Comparison of ENCODE assay signal across 10 mouse cellular contexts in the genomic region with DNA sequence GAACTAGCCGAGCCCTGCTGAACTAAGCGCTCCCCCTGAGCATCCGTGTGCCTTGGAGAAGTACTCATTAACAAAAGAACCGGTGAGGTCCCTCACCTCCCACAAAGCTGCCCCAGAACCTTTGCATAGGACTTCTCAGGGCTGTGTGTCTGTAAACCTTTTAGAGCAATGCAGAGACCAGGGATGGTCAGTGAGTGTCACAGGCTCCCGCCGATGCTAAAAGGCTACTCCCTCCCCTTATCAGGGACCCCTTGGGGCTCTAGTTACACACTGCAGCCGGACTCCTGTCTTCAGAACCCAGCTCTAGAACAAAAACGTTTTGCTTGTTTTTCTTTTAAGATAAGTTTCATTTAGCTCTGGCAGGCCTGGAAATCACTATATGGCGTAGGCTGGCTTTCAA. TPM values are rescaled to one million over a fixed set of nuclear protein-coding genes. Genes with fewer than 3 reads are reported as not detected.
A peak's percentile ranks its signal among the peaks of the same experiment; 100 is the strongest.
DNase-seq lines count a peak whose midpoint lies in the region; ATAC-seq and TF ChIP-seq lines count a peak whose summit lies in the region.
"Had no signal": no experiment of that assay in that cellular context is flagged by ENCODE, and none has a peak within 500 bp of the region (broad histone marks: within the 10 kb centered on the region; RNA-seq: fewer than 3 reads in every experiment).

No protein-coding gene starts in this region.

- H3K36me3 ChIP-seq in limb, embryonic 14.5 days (ENCODE audit: control insufficient read depth, insufficient read depth, low read length) = peaks cover 30% of the 10 kb centered on the region
- H3K36me3 ChIP-seq in neural tube, embryonic 15.5 days = peaks cover 24% of the 10 kb centered on the region

- intact Hi-C loops in left cerebral cortex, adult 2 months (cut with DNase I) = loop anchor here (2.0 kb wide), 1 partner anchor 66 kb away; no protein-coding TSS in a partner anchor
- intact Hi-C loops in left cerebral cortex, postnatal 25 days (cut with DNase I) = loop anchor here (1.0 to 10.0 kb wide), 2 partner anchors 67 to 292 kb away; partner anchors contain the start of gene Grk2

- peak overlapping the region; percentile 44; the same call in 1 of the 2 replicates for H3K9ac ChIP-seq in limb, embryonic 14.5 days (ENCODE audit: low read depth, low read length, severe bottlenecking)
- 0 out of 2 replicates have a peak overlapping the region, but pooled peaks have one; percentile 18 for H3K9ac ChIP-seq in neural tube, embryonic 15.5 days (replicated peaks)

- no peak for DNase-seq in left cerebral cortex, adult 2 months (ENCODE audit: extremely low spot score in 1 of 2, low spot score in 2 of 2)
- no peak for DNase-seq in left cerebral cortex, postnatal 25 days (ENCODE audit: low spot score in 2 of 2)
- DNase-seq in limb, embryonic 14.5 days (ENCODE audit: low spot score) = no peak
- no peak for DNase-seq in retina, embryonic 14.5 days (ENCODE audit: low spot score)
- no peak for DNase-seq in thymus, postnatal 14 days
- no peak for DNase-seq in urinary bladder, postnatal 25 days (ENCODE audit: low spot score)

- no peak for TF ChIP-seq CTCF in left cerebral cortex, adult 2 months (IDR thresholded peaks at IDR 0.05)
- TF ChIP-seq CTCF in embryonic fibroblast, embryonic 13.5 days (IDR thresholded peaks at IDR 0.05; ENCODE audit: borderline replicate concordance, insufficient read depth, low read length) = no peak

- H3K27me3 ChIP-seq in limb, embryonic 14.5 days (ENCODE audit: control insufficient read depth, insufficient read depth, low read length) = no peaks in the 10 kb centered on the region
- no peaks in the 10 kb centered on the region for H3K27me3 ChIP-seq in neural tube, embryonic 15.5 days (replicated peaks)

- H3K4me3 ChIP-seq in left cerebral cortex, adult 2 months = peak overlapping the region; percentile 23; the same call in 1 of the 2 replicates
- H3K4me3 ChIP-seq in embryonic fibroblast, embryonic 13.5 days (ENCODE audit: insufficient read depth, low read length) = 0 out of 2 replicates have a peak overlapping the region, but pooled peaks have one; percentile 16
- H3K4me3 ChIP-seq in limb, embryonic 14.5 days (replicated peaks; ENCODE audit: low read length) = peak overlapping the region; percentile 89
- peak overlapping the region; percentile 88 for H3K4me3 ChIP-seq in neural tube, embryonic 15.5 days (replicated peaks)

- peak; percentile 28; the same call in 1 of the 2 replicates for ATAC-seq in limb, embryonic 14.5 days (ENCODE audit: low FRiP score, low read depth)
- peak; percentile 48 for ATAC-seq in neural tube, embryonic 15.5 days (ENCODE audit: low FRiP score)

- no peak for TF ChIP-seq POLR2A in embryonic fibroblast, embryonic 13.5 days (IDR thresholded peaks at IDR 0.05; ENCODE audit: low read depth, low read length)
- no peak for TF ChIP-seq POLR2A in limb, embryonic 14.5 days (IDR thresholded peaks at IDR 0.05; ENCODE audit: borderline replicate concordance, extremely low read depth, insufficient read depth, insufficient read length)

- peak overlapping the region; percentile 52 for H3K4me2 ChIP-seq in limb, embryonic 14.5 days (replicated peaks; ENCODE audit: low read depth, low read length, severe bottlenecking)
- H3K4me2 ChIP-seq in neural tube, embryonic 15.5 days = peak overlapping the region; percentile 62

- H3K27ac ChIP-seq in left cerebral cortex, adult 2 months = no peak overlapping the region
- no peak overlapping the region for H3K27ac ChIP-seq in embryonic fibroblast, embryonic 13.5 days (ENCODE audit: insufficient read depth, low read length)
- H3K27ac ChIP-seq in limb, embryonic 14.5 days (replicated peaks; ENCODE audit: low read depth, low read length) = 0 out of 2 replicates have a peak overlapping the region, but pooled peaks have one; percentile 33
- H3K27ac ChIP-seq in neural tube, embryonic 15.5 days (replicated peaks) = no peak overlapping the region

- 22% methylated on average over 9 of the region's 9 CpGs for WGBS in limb, embryonic 14.5 days
- WGBS in neural tube, embryonic 15.5 days = 27% methylated on average over 9 of the region's 9 CpGs

- peaks cover 2% of the 10 kb centered on the region; the same call in 1 of the 2 replicates for H3K4me1 ChIP-seq in embryonic fibroblast, embryonic 13.5 days (ENCODE audit: control insufficient read depth, insufficient read depth, low read length)
- H3K4me1 ChIP-seq in limb, embryonic 14.5 days (ENCODE audit: control insufficient read depth, insufficient read depth, low read length) = peaks cover 8% of the 10 kb centered on the region
- H3K4me1 ChIP-seq in neural tube, embryonic 15.5 days = peaks cover 18% of the 10 kb centered on the region

- H3K9me3 ChIP-seq in limb, embryonic 14.5 days (ENCODE audit: control insufficient read depth, low read length) = no peaks in the 10 kb centered on the region
- H3K9me3 ChIP-seq in neural tube, embryonic 15.5 days (replicated peaks) = no peaks in the 10 kb centered on the region

RNA-seq across cellular contexts. Expression of gene Ndufv1, which starts 0.5 kb away (rescaled TPM):
- total RNA-seq in left cerebral cortex, adult 2 months (2021) = 100 to 1,000 TPM; 242 to 257 TPM
- 100 to 1,000 TPM; 221 to 241 TPM for total RNA-seq in left cerebral cortex, postnatal 25 days (2021)
- 64.3 and 74.1 TPM in 2 replicates for polyA plus RNA-seq in embryonic fibroblast, embryonic 13.5 days (2011; ENCODE audit: insufficient read length, low read depth, missing spikeins)
- 141 and 157 TPM in 2 replicates for polyA plus RNA-seq in limb, embryonic 14.5 days (2012; rRNA removed)
- 193 and 194 TPM in 2 replicates for polyA plus RNA-seq in limb, embryonic 14.5 days (2014; fragmentation: Nextera tagmentation; extraction: Ambion mirVana)
- 262 and 279 TPM in 2 replicates for polyA plus RNA-seq in neural tube, embryonic 15.5 days (2015; fragmentation: Nextera tagmentation; extraction: Ambion mirVana)

RNA-seq across cellular contexts. Expression of gene Doc2g, which starts 10.0 kb away (rescaled TPM):
- 1 to 10 TPM; 4.8 to 5.9 TPM for total RNA-seq in left cerebral cortex, adult 2 months (2021)
- total RNA-seq in left cerebral cortex, postnatal 25 days (2021) = 1 to 10 TPM; 4.4 to 5.1 TPM
- polyA plus RNA-seq in embryonic fibroblast, embryonic 13.5 days (2011; ENCODE audit: insufficient read length, low read depth, missing spikeins) = 2.1 and 3.2 TPM in 2 replicates
- 19.6 and 22.4 TPM in 2 replicates for polyA plus RNA-seq in limb, embryonic 14.5 days (2012; rRNA removed)
- 3.4 and 3.9 TPM in 2 replicates for polyA plus RNA-seq in limb, embryonic 14.5 days (2014; fragmentation: Nextera tagmentation; extraction: Ambion mirVana)
- 6.0 and 6.7 TPM in 2 replicates for polyA plus RNA-seq in neural tube, embryonic 15.5 days (2015; fragmentation: Nextera tagmentation; extraction: Ambion mirVana)

RNA-seq across cellular contexts. Expression of gene Gm49405, which starts 12.6 kb away (rescaled TPM):
- total RNA-seq in left cerebral cortex, adult 2 months (2021) = 1 to 10 TPM; 1.8 TPM
- total RNA-seq in left cerebral cortex, postnatal 25 days (2021) = 1 to 10 TPM; 1.1 to 1.6 TPM
- 2.1 TPM in 2 replicates for polyA plus RNA-seq in embryonic fibroblast, embryonic 13.5 days (2011; ENCODE audit: insufficient read length, low read depth, missing spikeins)
- polyA plus RNA-seq in limb, embryonic 14.5 days (2012; rRNA removed) = 7.0 and 8.0 TPM in 2 replicates
- 2.3 and 3.3 TPM in 2 replicates for polyA plus RNA-seq in limb, embryonic 14.5 days (2014; fragmentation: Nextera tagmentation; extraction: Ambion mirVana)
- 4.5 and 5.7 TPM in 2 replicates for polyA plus RNA-seq in neural tube, embryonic 15.5 days (2015; fragmentation: Nextera tagmentation; extraction: Ambion mirVana)

RNA-seq across cellular contexts. Expression of gene Nudt8, which starts 12.7 kb away (rescaled TPM):
- total RNA-seq in left cerebral cortex, adult 2 months (2021) = 10 to 100 TPM in 1 of 2 experiments, 1 to 10 TPM in 1; 8.3 to 10.2 TPM
- total RNA-seq in left cerebral cortex, postnatal 25 days (2021) = 1 to 10 TPM; 7.0 to 7.3 TPM
- 18.5 and 19.7 TPM in 2 replicates for polyA plus RNA-seq in embryonic fibroblast, embryonic 13.5 days (2011; ENCODE audit: insufficient read length, low read depth, missing spikeins)
- 18.3 and 21.0 TPM in 2 replicates for polyA plus RNA-seq in limb, embryonic 14.5 days (2012; rRNA removed)
- 35.8 and 38.9 TPM in 2 replicates for polyA plus RNA-seq in limb, embryonic 14.5 days (2014; fragmentation: Nextera tagmentation; extraction: Ambion mirVana)
- 26.1 and 26.8 TPM in 2 replicates for polyA plus RNA-seq in neural tube, embryonic 15.5 days (2015; fragmentation: Nextera tagmentation; extraction: Ambion mirVana)

RNA-seq across cellular contexts. Expression of gene Tbx10, which starts 20.5 kb away (rescaled TPM):
- total RNA-seq in left cerebral cortex, adult 2 months (2021) = not detected
- total RNA-seq in left cerebral cortex, postnatal 25 days (2021) = not detected
- not detected in 2 replicates for polyA plus RNA-seq in embryonic fibroblast, embryonic 13.5 days (2011; ENCODE audit: insufficient read length, low read depth, missing spikeins)
- 0.08 and 0.12 TPM in 2 replicates for polyA plus RNA-seq in limb, embryonic 14.5 days (2012; rRNA removed)
- polyA plus RNA-seq in limb, embryonic 14.5 days (2014; fragmentation: Nextera tagmentation; extraction: Ambion mirVana) = 0.28 TPM in 1 of 2 replicates, not detected in the other
- polyA plus RNA-seq in neural tube, embryonic 15.5 days (2015; fragmentation: Nextera tagmentation; extraction: Ambion mirVana) = 0.08 TPM in 1 of 2 replicates, not detected in the other
- total RNA-seq: adrenal gland, postnatal 10 days; neutrophil, adult 5-6 weeks had no signal

Comparison
In these comparisons a context has a peak if more than half of its experiments do, and no peak if none do; other contexts are left out.
1. H3K4me3 ChIP-seq: peak in every context shown above with its lines; median percentile 89 in limb, embryonic 14.5 days; 88 in neural tube, embryonic 15.5 days; 23 in left cerebral cortex, adult 2 months; 16 in embryonic fibroblast, embryonic 13.5 days.